ENCODE assay signal across 18 mouse cellular contexts in the genomic region with DNA sequence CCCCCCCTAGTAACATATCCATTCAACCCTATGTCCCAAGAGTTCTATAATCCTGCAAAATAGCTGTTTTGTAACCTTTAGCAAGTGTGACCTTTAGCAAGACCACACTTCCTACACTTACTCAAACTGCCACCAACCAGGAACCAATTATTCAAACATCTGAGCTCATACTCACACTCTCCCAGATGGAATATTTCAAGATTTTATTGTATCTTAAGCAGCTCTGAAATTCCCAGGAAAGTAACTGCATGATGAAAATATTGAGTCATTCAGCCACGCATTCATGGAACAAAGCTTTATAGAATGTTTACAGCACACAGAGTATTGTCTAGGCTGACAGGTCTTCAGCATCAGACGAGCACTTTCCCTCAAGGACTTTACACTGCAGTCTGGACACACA.
"Had no signal": no experiment of that assay in that cellular context is flagged by ENCODE, and none has a peak within 500 bp of the region (broad histone marks: within the 10 kb centered on the region; RNA-seq: fewer than 3 reads in every experiment).

No protein-coding gene starts in this region.

- H3K27ac ChIP-seq: left cerebral cortex, adult 2 months; liver, embryonic 13.5 days; midbrain, embryonic 10.5 days; midbrain, embryonic 13.5 days; neural tube, embryonic 13.5 days had no signal

- H3K27me3 ChIP-seq: liver, embryonic 13.5 days; megakaryocyte, embryonic 14.5 days; midbrain, embryonic 13.5 days; neural tube, embryonic 13.5 days had no signal

- H3K4me3 ChIP-seq: left cerebral cortex, adult 2 months; liver, embryonic 13.5 days; megakaryocyte, embryonic 14.5 days; midbrain, embryonic 10.5 days; midbrain, embryonic 13.5 days; myocyte; neural tube, embryonic 13.5 days had no signal

- H3K4me2 ChIP-seq: liver, embryonic 13.5 days; lung, embryonic 14.5 days; midbrain, embryonic 13.5 days; neural tube, embryonic 13.5 days had no signal

- H3K36me3 ChIP-seq: liver, embryonic 13.5 days; midbrain, embryonic 10.5 days; midbrain, embryonic 13.5 days; neural tube, embryonic 13.5 days had no signal

- H3K9ac ChIP-seq: liver, embryonic 13.5 days; lung, embryonic 14.5 days; midbrain, embryonic 13.5 days; neural tube, embryonic 13.5 days had no signal

- H3K4me1 ChIP-seq: liver, embryonic 13.5 days; megakaryocyte, embryonic 14.5 days; midbrain, embryonic 10.5 days; midbrain, embryonic 13.5 days; neural tube, embryonic 13.5 days had no signal

- ATAC-seq: midbrain, embryonic 13.5 days; midbrain, embryonic 16.5 days had no signal

- H3K9me3 ChIP-seq: midbrain, embryonic 13.5 days; neural tube, embryonic 13.5 days had no signal

- DNase-seq: kidney, adult 2 months; kidney, postnatal 10 days; layer of hippocampus, postnatal 36 days; liver, embryonic 13.5 days; lung, embryonic 14.5 days; lung, postnatal 10 days; lung, postnatal 36 days; retina, postnatal 1 day; thymus, adult 2 months; thymus, postnatal 14 days; thymus, postnatal 4 days had no signal
